Mouse (Mus musculus) B cell, adult (primary cell): ENCODE data around the gene Trap1. TPM values are rescaled to one million over a fixed set of nuclear protein-coding genes. Genes with fewer than 3 reads are reported as not detected.

Experiments used
- total RNA-seq: library from RNA; stranded (reverse); gene quantifications from 4 replicates; pipeline ENCODE4 v1.2.4, GENCODE M21; 2023; ENCODE audit not compliant: inconsistent age

Gene Trap1
- total RNA-seq, result 65.5 to 76.5 TPM (median 73.1 TPM) in 4 replicates

DNA sequence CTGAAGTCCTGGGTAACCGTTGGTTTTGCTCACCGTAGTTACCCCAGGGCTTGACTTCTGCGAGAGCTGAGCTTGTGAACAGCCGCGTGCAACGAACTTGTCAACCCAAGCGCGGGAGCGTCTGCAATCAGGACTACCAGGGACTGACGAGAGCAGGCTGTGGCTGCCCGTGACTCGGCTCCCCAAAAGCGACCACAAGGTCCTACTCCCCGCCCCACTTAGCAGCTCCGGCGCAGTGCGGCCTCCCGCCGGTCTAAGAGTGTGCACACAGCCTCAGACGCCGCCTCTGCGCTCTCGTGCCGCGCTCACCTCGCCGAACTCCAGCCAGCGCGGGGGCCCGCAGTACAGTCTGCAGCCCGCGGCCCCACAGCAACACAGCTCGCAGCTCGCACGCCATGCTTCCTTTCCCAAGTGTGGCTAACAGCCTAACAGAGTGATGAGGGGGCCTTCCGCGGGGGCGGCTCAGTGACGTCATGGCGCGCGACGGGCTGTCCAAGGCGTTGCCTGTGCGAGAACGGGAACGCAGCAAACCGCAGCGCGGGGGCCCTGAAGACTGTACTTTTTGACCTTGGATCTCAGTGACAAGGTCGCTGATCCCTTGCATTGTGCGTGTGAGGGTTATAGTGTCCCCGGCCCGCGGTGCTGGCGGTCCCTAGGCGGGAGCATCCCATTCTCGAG, at the start of gene Trap1:
Gene Trap1, minus strand, starts transcription at position 444 of the 678 bp plus-strand sequence.

DNA sequence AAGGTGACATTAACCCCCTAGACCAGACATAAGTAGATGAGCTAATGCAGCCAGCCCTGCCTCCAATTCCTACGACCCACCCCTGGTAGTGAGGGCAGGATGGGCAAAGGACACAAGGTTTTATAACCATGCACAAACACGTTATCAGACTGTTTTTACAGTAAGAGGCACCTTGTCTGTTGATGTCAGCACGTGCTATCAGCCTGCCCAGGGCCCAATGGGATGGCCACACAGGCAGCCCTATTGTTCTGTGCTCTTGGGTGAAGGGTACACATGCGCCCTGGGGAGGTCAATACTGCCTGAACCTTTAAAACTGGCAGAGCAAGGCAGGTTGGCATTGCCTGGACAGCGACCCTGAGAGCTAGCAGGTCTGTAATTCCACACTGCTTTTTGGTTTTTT, 40.8 kb downstream of the Trap1 start, which contains the start of gene Dnase1:
Gene Dnase1, plus strand, starts transcription at position 136 of the 400 bp plus-strand sequence.

GRCm38 (mm10) chr16:4003489-4004398, 73.9 kb downstream of the Trap1 start, which contains the start of gene Slx4:
TSS of gene Slx4 (minus strand) at chr16:4003770.

Other genes with a start within 250 kb of the Trap1 start
- gene Olfr15, start 246.9 kb downstream of the Trap1 start, total RNA-seq, result not detected in 4 replicates
- 0.45 to 0.80 TPM (median 0.63 TPM) in 4 replicates for gene Zfp174, start 230.6 kb downstream of the Trap1 start, total RNA-seq
- 76.2 to 90.4 TPM (median 87.0 TPM) in 4 replicates for gene Naa60, start 205.5 kb downstream of the Trap1 start, total RNA-seq
- gene Zfp597, start 193.3 kb downstream of the Trap1 start, total RNA-seq, result 25.5 to 30.6 TPM (median 29.4 TPM) in 4 replicates
- gene Gm20695, start 193.2 kb downstream of the Trap1 start, total RNA-seq, result 1.00 TPM in 1 of 4 replicates, not detected in the others
- 6.5 to 12.6 TPM (median 11.0 TPM) in 4 replicates for gene 1700037C18Rik, start 169.1 kb downstream of the Trap1 start, total RNA-seq
- 27.2 to 33.3 TPM (median 30.2 TPM) in 4 replicates for gene Cluap1, start 169.0 kb downstream of the Trap1 start, total RNA-seq
- gene Nlrc3, start 101.2 kb downstream of the Trap1 start, total RNA-seq, result 31.7 to 36.6 TPM (median 33.7 TPM) in 4 replicates
- 93.2 to 106 TPM (median 99.4 TPM) in 4 replicates for gene Slx4, start 74.1 kb downstream of the Trap1 start, total RNA-seq
- not detected in 4 replicates for gene Dnase1, start 40.9 kb downstream of the Trap1 start, total RNA-seq
- gene Crebbp, start 136.2 kb upstream of the Trap1 start, total RNA-seq, result 120 to 148 TPM (median 138 TPM) in 4 replicates